Mouse (Mus musculus) intestine, embryonic 16.5 days (tissue): Measurements from ENCODE around the gene Fam49a. TPM values are rescaled to one million over a fixed set of nuclear protein-coding genes. Genes with fewer than 3 reads are reported as not detected.
A peak's percentile ranks its signal among the peaks of the same experiment; 100 is the strongest.
"Not testable (repeated sequence)": the region's sequence is repeated elsewhere in the genome, so short reads cannot be mapped to it uniquely, and the experiment has no call there.

Source experiments
- ATAC-seq: fragments of 200-750 bp; cut with Nextera tagmentation; 2 replicates; pipeline ENCODE4 v1.8.0; 2017; ENCODE audit warnings: moderate TSS enrichment, moderate library complexity
- H3K27ac ChIP-seq: fragments of 300-500 bp; sonication (generic); 2 replicates; pipeline ENCODE4 v1.5.1; 2014; ENCODE audit warnings: mild to moderate bottlenecking, low read length
- H3K27me3 ChIP-seq: fragments of 300-500 bp; sonication (generic); replicated peaks from 2 replicates; pipeline ENCODE4 v1.6.1; 2014; ENCODE audit warnings: low read length, control low read depth, mixed read lengths; ENCODE audit not compliant: control insufficient read depth, insufficient read depth
- H3K36me3 ChIP-seq: fragments of 300-500 bp; sonication (generic); 2 replicates; pipeline ENCODE4 v1.6.1; 2014; ENCODE audit warnings: low read length, control low read depth; ENCODE audit not compliant: control insufficient read depth, insufficient read depth
- H3K4me1 ChIP-seq: fragments of 300-500 bp; sonication (generic); 2 replicates; pipeline ENCODE4 v1.6.1; 2014; ENCODE audit warnings: low read length, control low read depth, mixed read lengths; ENCODE audit not compliant: control insufficient read depth, insufficient read depth
- H3K4me2 ChIP-seq: fragments of 300-500 bp; sonication (generic); 2 replicates; pipeline ENCODE4 v1.6.1; 2014; ENCODE audit warnings: low read depth, low read length, control low read depth
- H3K4me3 ChIP-seq: fragments of 300-500 bp; sonication (generic); 2 replicates; pipeline ENCODE4 v1.5.1; 2014; ENCODE audit warnings: mild to moderate bottlenecking, low read length
- H3K9ac ChIP-seq: fragments of 300-500 bp; sonication (generic); 2 replicates; pipeline ENCODE4 v1.6.1; 2014; ENCODE audit warnings: low read depth, low read length
- H3K9me3 ChIP-seq: fragments of 300-500 bp; sonication (generic); 2 replicates; pipeline ENCODE4 v1.6.1; 2016; ENCODE audit warnings: low read length, control low read depth; ENCODE audit not compliant: control insufficient read depth
- WGBS: fragments of 180-500 bp; shearing (Covaris S2); extraction: QIAGEN DNeasy Blood & Tissue Kit; methylation state at CpG from one replicate; pipeline ENCODE4 v1.1.7; 2014; 5-methylcytosine and 5-hydroxymethylcytosine counted together
- polyA plus RNA-seq: library from polyadenylated mRNA; unstranded; fragments of >200 nt; fragmentation: Nextera tagmentation; extraction: Ambion mirVana; gene quantifications from 2 replicates; pipeline ENCODE4 v1.2.1, GENCODE M21; 2015

Gene Fam49a
- polyA plus RNA-seq, 1 experiment from 2014 or later: 8.6 TPM

GRCm38 (mm10) chr12:12232097-12232496, 29.8 kb upstream of the Fam49a start:
- 79% methylated on average over 4 of the region's 4 CpGs for WGBS
- H3K4me3 ChIP-seq: no peak overlapping the region

GRCm38 (mm10) chr12:12236978-12237377, 25.0 kb upstream of the Fam49a start:
- ATAC-seq: no peak
- Histone ChIP-seq H3K4me1 (no peaks in the 10 kb centered on the region), H3K27me3 (no peaks in the 10 kb centered on the region), H3K9me3 (no peaks in the 10 kb centered on the region), H3K9ac (no peak overlapping the region), H3K36me3 (no peaks in the 10 kb centered on the region), H3K27ac (no peak overlapping the region), H3K4me3 (no peak overlapping the region), H3K4me2 (no peak overlapping the region)
- 29% methylated on average over 5 of the region's 5 CpGs for WGBS

More at GRCm38 (mm10) chr12:12232097-12232496, 29.8 kb upstream of the Fam49a start:
- H3K36me3 ChIP-seq: no peaks in the 10 kb centered on the region
- H3K4me1 ChIP-seq: no peaks in the 10 kb centered on the region
- no peaks in the 10 kb centered on the region for H3K9me3 ChIP-seq
- no peak overlapping the region for H3K9ac ChIP-seq
- no peaks in the 10 kb centered on the region for H3K27me3 ChIP-seq
- no peak overlapping the region for H3K27ac ChIP-seq
- ATAC-seq: no peak
- no peak overlapping the region for H3K4me2 ChIP-seq

- Histone ChIP-seq H3K36me3 (no peaks in the 10 kb centered on the region), H3K27me3 (no peaks in the 10 kb centered on the region), H3K9ac (no peak overlapping the region), H3K4me1 (no peaks in the 10 kb centered on the region), H3K9me3 (no peaks in the 10 kb centered on the region), H3K4me3 (no peak overlapping the region), H3K27ac (no peak overlapping the region), H3K4me2 (no peak overlapping the region)
- WGBS: 60% methylated on average over 3 of the region's 3 CpGs
- ATAC-seq: no peak
Observed at GRCm38 (mm10) chr12:12239502-12239901, 22.4 kb upstream of the Fam49a start.

- Histone ChIP-seq H3K9me3 (no peaks in the 10 kb centered on the region), H3K36me3 (no peaks in the 10 kb centered on the region), H3K4me2 (no peak overlapping the region), H3K4me1 (no peaks in the 10 kb centered on the region), H3K27ac (no peak overlapping the region), H3K9ac (no peak overlapping the region), H3K27me3 (no peaks in the 10 kb centered on the region), H3K4me3 (no peak overlapping the region)
- no peak for ATAC-seq
- WGBS: 81% methylated on average over 3 of the region's 3 CpGs
Observed at GRCm38 (mm10) chr12:12243148-12243547, 18.8 kb upstream of the Fam49a start.

GRCm38 (mm10) chr12:12247023-12247422, 14.9 kb upstream of the Fam49a start:
- H3K9me3 ChIP-seq, ATAC-seq, H3K4me3 ChIP-seq, H3K4me2 ChIP-seq, H3K36me3 ChIP-seq, H3K9ac ChIP-seq, H3K27ac ChIP-seq, H3K27me3 ChIP-seq, H3K4me1 ChIP-seq: not testable (repeated sequence)
- WGBS: 84% methylated on average over 4 of the region's 4 CpGs

GRCm38 (mm10) chr12:12249521-12249920, 12.4 kb upstream of the Fam49a start:
- Histone ChIP-seq H3K4me3 (no peak overlapping the region), H3K4me2 (no peak overlapping the region), H3K4me1 (no peaks in the 10 kb centered on the region), H3K27me3 (no peaks in the 10 kb centered on the region), H3K9ac (no peak overlapping the region), H3K36me3 (no peaks in the 10 kb centered on the region), H3K9me3 (no peaks in the 10 kb centered on the region), H3K27ac (no peak overlapping the region)
- no peak for ATAC-seq
- WGBS: 37% methylated on average over 2 of the region's 2 CpGs

GRCm38 (mm10) chr12:12253526-12253925, 8.4 kb upstream of the Fam49a start:
- H3K27me3 ChIP-seq: no peaks in the 10 kb centered on the region
- H3K9ac ChIP-seq: no peak overlapping the region
- H3K27ac ChIP-seq: no peak overlapping the region
- no peak overlapping the region for H3K4me2 ChIP-seq
- no peak for ATAC-seq
- H3K4me3 ChIP-seq: no peak overlapping the region
- no peaks in the 10 kb centered on the region for H3K9me3 ChIP-seq
- 43% methylated on average over 5 of the region's 5 CpGs for WGBS
- H3K4me1 ChIP-seq: no peaks in the 10 kb centered on the region
- H3K36me3 ChIP-seq: no peaks in the 10 kb centered on the region

GRCm38 (mm10) chr12:12254139-12254538, 7.8 kb upstream of the Fam49a start:
- no peak overlapping the region for H3K4me3 ChIP-seq
- H3K4me2 ChIP-seq: no peak overlapping the region
- H3K9me3 ChIP-seq: no peaks in the 10 kb centered on the region
- H3K9ac ChIP-seq: no peak overlapping the region
- no peak for ATAC-seq
- H3K27me3 ChIP-seq: no peaks in the 10 kb centered on the region
- no peaks in the 10 kb centered on the region for H3K4me1 ChIP-seq
- WGBS: 80% methylated on average over 4 of the region's 4 CpGs
- no peak overlapping the region for H3K27ac ChIP-seq
- no peaks in the 10 kb centered on the region for H3K36me3 ChIP-seq

GRCm38 (mm10) chr12:12260979-12261960, 669 bp upstream of the Fam49a start:
- Histone ChIP-seq H3K27ac (no peak overlapping the region), H3K9me3 (no peaks in the 10 kb centered on the region), H3K4me2 (peak overlapping the region; percentile 83; the same call in 1 of the 2 replicates), H3K4me1 (peaks cover 21% of the 10 kb centered on the region), H3K36me3 (no peaks in the 10 kb centered on the region), H3K4me3 (peak overlapping the region; percentile 72; the same call in 1 of the 2 replicates), H3K9ac (no peak overlapping the region), H3K27me3 (no peaks in the 10 kb centered on the region)
- WGBS: 67% methylated on average over 9 of the region's 9 CpGs
- peak; percentile 12; the same call in 1 of the 2 replicates for ATAC-seq
